Mouse (Mus musculus): ENCODE measurements around the gene Psph. TPM values are rescaled to one million over a fixed set of nuclear protein-coding genes. Genes with fewer than 3 reads are reported as not detected.
"Not testable (repeated sequence)": the region's sequence is repeated elsewhere in the genome, so short reads cannot be mapped to it uniquely, and the experiment has no call there.

The Psph gene
- 56.6 and 95.0 TPM in 2 replicates for polyA plus RNA-seq (2012; rRNA removed)

GRCm38 (mm10) chr5:129786818-129787790, at the start of gene Psph:
Psph (minus strand) TSS chr5:129787449.
- DNase-seq (ENCODE audit: low read depth), result no peak

- not testable (repeated sequence) for DNase-seq (ENCODE audit: low read depth)
Measured at GRCm38 (mm10) chr5:129790591-129790990, 3.3 kb upstream of the Psph start.

GRCm38 (mm10) chr5:129787818-129788593, 757 bp upstream of the Psph start:
- DNase-seq (ENCODE audit: low read depth), result no peak

GRCm38 (mm10) chr5:129786161-129786560, 1.1 kb downstream of the Psph start:
- DNase-seq (ENCODE audit: low read depth), result no peak

- DNase-seq (ENCODE audit: low read depth), result no peak
Measured at GRCm38 (mm10) chr5:129785235-129785870, 1.9 kb downstream of the Psph start.

GRCm38 (mm10) chr5:129782211-129782610, 5.0 kb downstream of the Psph start:
- no peak for DNase-seq (ENCODE audit: low read depth)

- no peak for DNase-seq (ENCODE audit: low read depth)
Measured at GRCm38 (mm10) chr5:129780131-129780530, 7.1 kb downstream of the Psph start.

GRCm38 (mm10) chr5:129778996-129779716, 8.1 kb downstream of the Psph start:
- DNase-seq (ENCODE audit: low read depth), result no peak

- DNase-seq (ENCODE audit: low read depth), result no peak
Measured at GRCm38 (mm10) chr5:129778348-129778995, 8.8 kb downstream of the Psph start.

- no peak for DNase-seq (ENCODE audit: low read depth)
Measured at GRCm38 (mm10) chr5:129774661-129775060, 12.6 kb downstream of the Psph start.

GRCm38 (mm10) chr5:129773330-129773729, 13.9 kb downstream of the Psph start:
- DNase-seq (ENCODE audit: low read depth), result not testable (repeated sequence)

GRCm38 (mm10) chr5:129772433-129772832, 14.8 kb downstream of the Psph start:
- DNase-seq (ENCODE audit: low read depth), result peak; percentile 95

GRCm38 (mm10) chr5:129770443-129771355, 16.6 kb downstream of the Psph start:
- DNase-seq (ENCODE audit: low read depth), result no peak

- no peak for DNase-seq (ENCODE audit: low read depth)
Measured at GRCm38 (mm10) chr5:129761865-129762540, 25.2 kb downstream of the Psph start.

- no peak for DNase-seq (ENCODE audit: low read depth)
Measured at GRCm38 (mm10) chr5:129759929-129760480, 27.2 kb downstream of the Psph start.

- no peak for DNase-seq (ENCODE audit: low read depth)
Measured at GRCm38 (mm10) chr5:129756886-129757285, 30.4 kb downstream of the Psph start.

- no peak for DNase-seq (ENCODE audit: low read depth)
Measured at GRCm38 (mm10) chr5:129744050-129744449, 43.2 kb downstream of the Psph start.

GRCm38 (mm10) chr5:129742903-129743488, 44.3 kb downstream of the Psph start:
- DNase-seq (ENCODE audit: low read depth), result no peak

Measured in gonadal fat pad, adult 2 months (tissue).